Comparison of ENCODE assay signal across 22 mouse cellular contexts in the genomic region with DNA sequence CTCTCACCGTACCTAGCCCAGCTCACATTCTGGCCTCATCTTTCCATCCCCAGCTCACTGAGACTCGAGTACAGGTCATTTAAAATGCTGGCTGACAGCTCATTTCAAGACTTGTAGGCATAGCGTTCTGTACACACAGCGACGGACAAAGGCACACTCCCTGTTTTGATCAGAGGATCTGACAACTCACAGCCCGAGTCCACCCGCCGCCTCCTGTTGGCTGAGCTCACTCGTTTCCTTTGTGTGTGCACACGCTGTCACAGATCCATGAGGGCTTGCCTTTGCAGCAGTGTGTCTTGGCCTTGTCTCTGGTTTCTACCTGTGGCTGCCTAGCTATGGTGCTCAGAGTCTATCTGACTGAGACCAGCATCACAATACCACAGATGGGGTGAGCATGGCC.
"Had no signal": no experiment of that assay in that cellular context is flagged by ENCODE, and none has a peak within 500 bp of the region (broad histone marks: within the 10 kb centered on the region; RNA-seq: fewer than 3 reads in every experiment).

No protein-coding gene starts in this region.

- H3K4me1 ChIP-seq: stomach, embryonic 15.5 days had no signal

- H3K27ac ChIP-seq: kidney, embryonic 15.5 days; limb, embryonic 12.5 days; limb, embryonic 15.5 days; liver, embryonic 14.5 days; macrophage; neural tube, embryonic 13.5 days; stomach, embryonic 15.5 days had no signal

- DNase-seq: kidney, adult 8-10 months; kidney, postnatal 14 days; kidney, postnatal 4 days; left cerebral cortex, postnatal 4 days; liver, postnatal 0 days; lung, embryonic 14.5 days; retina, postnatal 1 day; right cerebral cortex, postnatal 25 days; spleen, adult 18-20 months; thymus, adult 18-20 months; thymus, postnatal 36 days had no signal

- H3K9ac ChIP-seq: kidney, embryonic 15.5 days; limb, embryonic 12.5 days; limb, embryonic 15.5 days; liver, embryonic 14.5 days; liver, postnatal 0 days; lung, embryonic 14.5 days; neural tube, embryonic 13.5 days; stomach, embryonic 15.5 days had no signal

- ATAC-seq: liver, postnatal 0 days; lung, postnatal 0 days; midbrain, embryonic 16.5 days had no signal

- H3K36me3 ChIP-seq: kidney, embryonic 15.5 days; limb, embryonic 12.5 days; limb, embryonic 15.5 days; neural tube, embryonic 13.5 days; stomach, embryonic 15.5 days had no signal

- H3K4me2 ChIP-seq: kidney, embryonic 15.5 days; limb, embryonic 12.5 days; limb, embryonic 15.5 days; liver, embryonic 11.5 days; lung, embryonic 14.5 days; neural tube, embryonic 13.5 days; stomach, embryonic 15.5 days had no signal

- H3K4me3 ChIP-seq: kidney, embryonic 15.5 days; limb, embryonic 12.5 days; limb, embryonic 15.5 days; myocyte; neural tube, embryonic 13.5 days; stomach, embryonic 15.5 days had no signal

- H3K27me3 ChIP-seq: kidney, embryonic 15.5 days; neural tube, embryonic 13.5 days; stomach, embryonic 15.5 days had no signal

- H3K9me3 ChIP-seq: kidney, embryonic 15.5 days; limb, embryonic 15.5 days; neural tube, embryonic 13.5 days; stomach, embryonic 15.5 days had no signal
